Mouse (Mus musculus) embryonic fibroblast, embryonic 13.5 days (primary cell): ENCODE measurements at regions not wholly inside any gene's neighbourhood (a gene's known extent, or its start where the extent isn't known, plus 50 kb on each side); places are given as distances from the start of the nearest gene placed in this dataset.

Experiments
- H3K27ac ChIP-seq: 2 replicates; pipeline ENCODE4 v1.5.1; 2012; ENCODE audit warnings: low read length, control low read depth, inconsistent platforms; ENCODE audit not compliant: insufficient read depth
- H3K4me1 ChIP-seq: 2 replicates; pipeline ENCODE4 v1.6.1; 2011; ENCODE audit warnings: low read length; ENCODE audit not compliant: control insufficient read depth, insufficient read depth
- H3K4me3 ChIP-seq: 2 replicates; pipeline ENCODE4 v1.5.1; 2011; ENCODE audit warnings: mild to moderate bottlenecking, control low read depth, low read length; ENCODE audit not compliant: insufficient read depth
- CTCF ChIP-seq: IDR thresholded peaks from 2 replicates; pipeline ENCODE4 v1.5.1; 2011; ENCODE audit warnings: mild to moderate bottlenecking, control low read depth, low read length, moderate library complexity, borderline replicate concordance; ENCODE audit not compliant: insufficient read depth
- POLR2A ChIP-seq: IDR thresholded peaks from 2 replicates; pipeline ENCODE4 v1.6.1; 2011; ENCODE audit warnings: low read depth, mild to moderate bottlenecking, control low read depth, low read length, moderate library complexity

DNA sequence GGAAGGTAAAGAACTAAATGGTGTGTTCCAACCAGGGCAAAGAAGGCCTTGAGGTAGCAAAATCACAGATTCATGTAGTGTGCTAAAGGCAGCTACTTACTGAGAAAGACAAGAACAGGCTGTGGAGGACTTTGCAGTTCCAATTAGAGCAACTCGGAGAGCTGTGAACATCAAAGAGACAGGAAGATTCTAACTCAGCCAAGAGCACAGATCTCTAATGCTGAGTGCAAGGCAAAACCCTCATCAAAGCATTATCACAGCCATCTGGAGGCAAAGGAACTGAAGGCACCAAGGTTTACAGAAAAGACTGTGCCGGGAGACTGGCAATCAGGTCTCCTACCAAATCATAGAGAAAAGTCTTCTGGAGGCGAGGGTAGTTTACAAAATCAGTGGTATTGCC, 111.1 kb downstream of the S1pr1 start:
- Histone ChIP-seq H3K4me1 (no peaks in the 10 kb centered on the region), H3K4me3 (no peak overlapping the region), H3K27ac (no peak overlapping the region)
- TF ChIP-seq CTCF = no peak
- no peak for TF ChIP-seq POLR2A

DNA sequence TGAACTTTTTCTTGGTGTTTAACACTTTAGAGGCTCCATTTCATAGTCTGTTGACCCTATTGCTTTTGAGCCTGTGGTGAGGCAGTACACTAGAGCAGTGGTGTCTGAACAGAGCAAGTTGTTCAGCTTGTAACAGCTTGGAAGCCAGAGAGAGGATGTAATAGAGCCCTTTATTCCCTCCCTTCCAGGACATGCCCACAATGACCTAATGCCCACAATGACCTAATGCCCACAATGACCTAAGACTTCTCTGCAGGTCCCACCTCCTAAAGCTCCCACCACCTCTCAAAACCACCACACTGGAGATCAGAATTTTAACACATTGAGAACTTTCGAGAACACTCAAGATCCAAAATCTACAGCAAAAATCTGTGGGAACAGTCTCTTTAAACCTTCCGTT, 115.6 kb downstream of the S1pr1 start:
- H3K4me1 ChIP-seq = no peaks in the 10 kb centered on the region
- TF ChIP-seq POLR2A (no peak), CTCF (no peak)
- H3K27ac ChIP-seq = no peak overlapping the region
- H3K4me3 ChIP-seq = no peak overlapping the region

DNA sequence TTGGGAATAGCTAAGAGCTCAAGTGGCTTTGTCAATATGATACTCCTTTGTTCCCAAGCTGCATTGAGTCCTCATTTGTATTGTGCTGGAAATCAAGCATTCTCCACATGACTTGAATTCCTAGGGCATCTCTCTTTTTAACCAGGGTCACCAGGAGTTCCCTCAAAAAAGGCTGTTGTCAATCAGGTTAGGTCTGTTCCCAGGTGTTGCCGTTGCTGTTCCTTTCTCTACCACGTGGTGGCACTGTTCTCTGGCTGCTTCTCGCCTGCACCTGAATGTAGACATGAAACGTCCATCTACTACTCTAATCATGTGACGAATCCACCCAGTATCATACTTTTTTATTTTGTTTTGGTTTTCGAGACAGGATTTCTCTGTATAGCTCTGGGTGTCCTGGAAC, 118.3 kb downstream of the S1pr1 start:
- Histone ChIP-seq H3K4me3 (no peak overlapping the region), H3K27ac (no peak overlapping the region), H3K4me1 (no peaks in the 10 kb centered on the region)
- TF ChIP-seq CTCF (peak; percentile 80; the same call in 1 of the 2 replicates), POLR2A (no peak)

DNA sequence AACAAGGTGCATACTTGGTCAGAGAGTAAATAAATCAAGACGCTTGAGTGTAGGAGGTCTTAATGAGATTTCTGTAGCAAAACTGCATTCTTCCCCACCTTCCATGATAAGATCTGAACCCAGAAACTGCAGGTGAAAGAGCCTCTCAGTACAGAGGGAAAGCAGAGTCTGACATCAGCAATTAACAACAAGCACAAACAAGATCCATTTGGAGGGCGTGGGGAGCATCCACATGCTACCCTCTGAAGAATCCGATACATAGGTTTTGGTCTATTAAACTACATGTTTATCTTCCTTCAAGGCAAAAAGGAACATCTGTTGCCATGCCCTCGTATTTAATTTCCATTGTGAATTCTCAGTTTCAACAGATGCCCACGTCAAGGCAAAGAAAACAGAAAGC, 124.2 kb downstream of the S1pr1 start:
- Histone ChIP-seq H3K27ac (no peak overlapping the region), H3K4me1 (peaks cover 11% of the 10 kb centered on the region), H3K4me3 (no peak overlapping the region)
- no peak for TF ChIP-seq POLR2A
- TF ChIP-seq CTCF = no peak

DNA sequence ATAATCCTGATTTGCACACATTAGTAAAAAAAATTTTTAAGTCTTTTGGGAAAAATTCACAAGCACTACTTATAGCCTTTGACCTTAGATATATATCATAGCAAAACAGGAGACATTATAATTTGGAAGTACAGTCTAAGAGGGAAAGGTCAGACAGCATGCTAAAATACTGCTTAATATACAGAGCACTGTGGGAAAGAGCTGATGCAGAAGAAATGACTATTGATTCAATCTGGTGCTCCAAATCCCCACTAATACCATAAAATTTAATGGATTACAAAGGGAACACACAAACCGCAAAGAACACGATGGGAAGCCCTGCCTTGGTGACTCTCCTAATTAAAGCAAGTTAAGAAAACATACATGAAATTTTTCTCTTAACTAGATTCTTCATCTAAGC, 126.3 kb downstream of the S1pr1 start:
- Histone ChIP-seq H3K4me1 (peaks cover 11% of the 10 kb centered on the region), H3K4me3 (no peak overlapping the region), H3K27ac (no peak overlapping the region)
- TF ChIP-seq CTCF = no peak

DNA sequence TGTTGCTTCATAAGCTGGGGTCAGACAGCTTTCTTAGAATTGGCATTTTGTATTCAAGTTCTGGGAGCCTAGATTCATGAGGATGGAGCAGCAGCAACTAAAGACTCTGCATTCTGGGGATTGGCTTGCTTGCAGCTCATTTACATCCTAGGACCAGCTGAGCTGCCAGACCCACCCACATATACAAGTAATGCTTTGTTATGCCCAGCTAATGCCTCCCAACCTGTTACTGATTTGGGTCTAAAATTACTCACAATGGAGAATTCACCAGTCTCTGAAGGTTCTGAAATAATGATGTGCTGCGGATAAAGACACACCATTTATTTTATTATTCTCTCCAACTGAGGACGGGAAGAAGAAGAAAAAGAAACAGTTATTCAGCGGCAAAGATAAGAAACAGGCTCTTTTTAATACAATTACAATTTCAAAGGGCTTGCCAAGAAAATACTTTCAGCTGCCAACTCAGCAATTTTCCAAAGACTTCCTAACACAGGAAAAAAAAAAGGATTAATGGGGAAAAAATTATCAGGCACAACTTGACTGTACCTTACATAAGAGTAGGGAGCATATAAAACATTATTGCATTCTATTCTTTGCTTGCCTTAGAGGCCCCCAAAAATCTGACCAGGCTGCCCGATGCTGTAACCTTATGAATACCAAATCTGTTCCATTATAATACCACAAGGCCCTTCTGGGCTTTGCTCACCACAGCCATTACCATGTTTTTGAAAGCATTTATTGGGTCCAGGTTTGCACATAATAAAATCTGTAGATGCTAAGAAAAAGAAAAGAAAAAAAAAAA, 134.5 kb downstream of the S1pr1 start:
- peak overlapping the region; percentile 57; the same call in 1 of the 2 replicates for H3K27ac ChIP-seq
- H3K4me3 ChIP-seq = no peak overlapping the region
- peaks cover 4% of the 10 kb centered on the region; the same call in 1 of the 2 replicates for H3K4me1 ChIP-seq
- TF ChIP-seq POLR2A (no peak), CTCF (no peak)

DNA sequence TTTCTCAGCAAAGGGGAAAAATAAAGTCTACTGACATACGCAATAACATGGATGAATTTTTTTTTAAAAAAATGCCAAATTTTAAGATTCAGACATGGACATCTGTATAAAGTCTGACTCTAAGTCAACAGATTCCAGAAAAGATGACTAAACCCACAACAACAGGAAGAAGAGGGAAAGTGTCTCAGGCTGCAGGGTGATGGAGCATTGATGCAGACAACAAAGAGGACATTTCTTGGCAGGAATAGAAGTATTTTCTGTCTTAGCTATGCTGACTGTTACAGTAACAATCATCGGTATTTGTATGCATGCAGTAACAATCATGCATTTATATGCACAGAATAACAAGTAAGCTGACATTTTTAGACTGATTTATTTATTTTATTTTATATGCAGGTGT, 139.5 kb downstream of the S1pr1 start:
- Histone ChIP-seq H3K27ac (peak overlapping the region; percentile 57; the same call in 1 of the 2 replicates), H3K4me3 (no peak overlapping the region), H3K4me1 (peaks cover 4% of the 10 kb centered on the region)
- TF ChIP-seq POLR2A (no peak), CTCF (no peak)

DNA sequence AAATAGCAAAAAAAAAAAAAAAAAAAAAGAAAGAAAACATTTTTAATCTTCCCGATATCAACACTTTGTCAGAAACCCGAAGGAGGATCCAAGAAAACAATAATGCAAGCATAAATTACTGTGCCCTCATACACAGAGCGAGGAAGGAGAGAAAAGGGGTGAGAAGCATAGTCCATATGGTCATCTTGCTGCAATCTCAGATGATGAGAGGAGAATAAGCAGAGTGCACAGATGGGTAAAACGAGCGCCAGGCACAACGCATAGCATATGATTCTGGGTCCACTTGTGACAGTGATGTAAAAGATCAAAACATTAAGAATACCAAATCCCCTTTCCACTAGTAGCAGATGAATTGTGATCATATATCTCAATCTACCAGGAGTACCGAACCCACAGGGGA, 152.1 kb downstream of the S1pr1 start:
- H3K4me3 ChIP-seq = no peak overlapping the region
- no peak overlapping the region for H3K27ac ChIP-seq
- no peaks in the 10 kb centered on the region for H3K4me1 ChIP-seq
- TF ChIP-seq CTCF = no peak
- no peak for TF ChIP-seq POLR2A

DNA sequence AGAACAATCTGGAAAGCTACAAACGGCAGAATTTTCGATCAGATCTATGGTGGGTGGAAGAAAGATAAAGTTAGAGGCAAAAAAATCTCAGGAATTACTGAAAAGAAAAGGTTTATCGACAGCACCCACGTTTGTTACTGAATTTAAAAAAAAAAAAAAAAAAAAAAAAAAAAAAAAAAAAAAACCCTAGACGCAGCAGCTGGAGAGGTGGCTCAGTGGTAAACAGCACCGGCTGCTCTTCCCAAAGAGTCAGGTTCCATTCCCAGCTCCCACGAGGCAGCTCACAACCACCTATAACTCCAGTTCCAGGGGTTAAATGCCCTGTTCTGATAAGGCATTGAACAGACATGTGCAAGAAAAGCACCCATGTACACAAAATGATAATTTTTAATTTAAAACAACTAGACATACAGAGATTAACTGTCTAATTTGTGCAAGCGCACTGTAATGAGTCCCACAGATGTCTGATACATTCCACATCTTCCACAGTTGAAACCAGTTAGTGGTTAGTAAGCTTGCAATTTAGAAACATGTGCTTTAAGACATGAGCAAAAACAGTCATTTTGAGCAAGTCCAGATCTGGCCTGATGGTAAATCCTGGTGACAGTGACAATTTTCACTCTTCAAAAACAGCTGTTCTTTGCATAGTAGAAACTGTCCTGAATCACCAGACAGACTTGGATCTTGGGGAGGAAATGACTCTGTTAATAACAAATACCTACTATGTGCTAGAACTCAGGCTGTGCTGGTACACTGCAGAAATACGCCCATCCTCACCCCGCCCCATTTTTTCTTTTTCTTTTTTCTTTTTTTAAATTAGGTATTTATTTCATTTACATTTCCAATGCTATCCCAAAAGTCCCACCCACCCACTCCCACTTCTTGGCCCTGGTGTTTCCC, 159.8 kb downstream of the S1pr1 start:
- Histone ChIP-seq H3K27ac (no peak overlapping the region), H3K4me1 (no peaks in the 10 kb centered on the region), H3K4me3 (no peak overlapping the region)
- TF ChIP-seq CTCF (no peak), POLR2A (no peak)

DNA sequence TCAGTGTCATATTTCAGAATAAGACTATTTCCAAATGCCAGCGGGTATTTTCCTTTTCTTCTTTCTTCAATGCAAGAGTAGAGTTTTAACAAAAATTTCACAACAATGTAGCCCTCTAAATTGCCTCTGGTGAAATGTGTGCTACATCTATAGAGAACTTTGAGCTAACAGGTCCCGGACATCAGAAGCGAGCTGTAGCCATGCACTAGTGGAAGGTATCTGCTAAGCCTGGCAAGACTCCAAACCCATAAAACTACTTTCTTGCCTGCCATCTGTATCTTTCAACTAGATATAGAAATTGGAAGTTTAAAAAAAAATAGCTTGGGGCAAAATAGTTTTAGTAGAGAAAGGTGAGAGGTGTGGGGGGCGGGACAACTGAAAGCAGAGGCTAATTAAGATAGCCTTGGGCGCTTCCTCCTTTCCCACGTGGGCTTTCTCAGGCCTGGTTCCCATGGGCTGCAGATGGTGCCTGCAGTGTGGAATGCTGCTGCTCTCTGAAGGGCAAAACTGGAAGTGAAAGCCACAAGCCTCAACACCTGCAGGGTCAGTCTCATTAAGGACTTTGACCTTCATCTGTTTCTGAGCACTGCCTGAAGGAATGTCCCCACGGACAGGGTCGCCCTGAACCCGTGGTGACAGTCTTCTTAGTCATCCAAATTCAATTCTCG, 160.9 kb downstream of the S1pr1 start:
- H3K4me1 ChIP-seq = no peaks in the 10 kb centered on the region
- H3K27ac ChIP-seq = no peak overlapping the region
- H3K4me3 ChIP-seq = no peak overlapping the region
- 0 out of 2 replicates have a peak, but pooled peaks have one; percentile 8 for TF ChIP-seq CTCF
- TF ChIP-seq POLR2A = no peak
